Mouse (Mus musculus) frontal cortex, postnatal 36 days (tissue): Measurements from ENCODE around the gene 4933415A04Rik.
A peak's percentile ranks its signal among the peaks of the same experiment; 100 is the strongest.

Experiments used
- DNase-seq, 2 experiments: peaks; one replicate each; pipeline ENCODE4 v3.0.0; 2022; ENCODE audit warnings: low spot score in 2 of 2

4933415A04Rik gene

DNA sequence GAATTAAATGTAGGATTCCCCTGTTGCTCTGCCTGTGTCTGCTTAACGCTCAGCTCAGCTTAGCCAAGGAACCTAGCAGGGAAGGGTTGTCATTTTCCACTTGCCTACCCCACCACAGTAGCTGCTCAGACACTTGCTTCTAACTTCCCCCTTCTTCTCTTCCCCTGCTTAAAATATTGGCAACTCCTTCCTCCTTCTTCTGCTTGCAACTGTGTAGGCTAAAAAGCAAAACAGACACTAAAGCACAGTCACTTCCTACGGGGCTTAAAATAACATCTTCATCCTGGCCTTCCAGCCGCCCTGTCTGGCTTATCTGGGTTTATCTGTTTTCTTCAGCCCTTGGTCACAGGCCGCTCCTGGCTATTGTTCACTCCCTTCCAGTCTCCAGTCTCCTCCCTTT lies 45.7 kb downstream of the 4933415A04Rik start:
- peak in 1 of 2 experiments; percentile 37 for DNase-seq

DNA sequence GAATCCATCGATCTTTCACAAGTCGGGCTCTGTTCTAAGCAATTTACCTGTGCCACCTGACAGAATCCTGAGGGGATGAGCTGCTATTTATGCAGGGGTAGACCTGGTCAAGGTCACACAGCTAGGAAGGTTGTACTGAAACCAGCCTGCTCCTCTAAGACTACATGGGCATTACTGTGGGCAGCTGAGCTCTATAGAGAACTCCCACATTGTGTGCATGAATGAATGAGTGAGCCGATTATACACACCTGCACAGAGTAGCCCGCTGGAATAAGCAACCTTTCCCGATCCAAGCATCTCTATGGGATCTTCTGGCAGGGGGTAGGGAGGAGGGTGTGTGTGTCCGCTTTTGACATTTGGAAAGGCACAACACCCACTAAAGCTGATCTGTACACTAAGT lies 46.3 kb downstream of the 4933415A04Rik start:
- DNase-seq = no peak

- DNase-seq = peak; percentile 50 to 60
Observed at GRCm38 (mm10) chr11:43633658-43634401, 47.0 kb downstream of the 4933415A04Rik start.

DNA sequence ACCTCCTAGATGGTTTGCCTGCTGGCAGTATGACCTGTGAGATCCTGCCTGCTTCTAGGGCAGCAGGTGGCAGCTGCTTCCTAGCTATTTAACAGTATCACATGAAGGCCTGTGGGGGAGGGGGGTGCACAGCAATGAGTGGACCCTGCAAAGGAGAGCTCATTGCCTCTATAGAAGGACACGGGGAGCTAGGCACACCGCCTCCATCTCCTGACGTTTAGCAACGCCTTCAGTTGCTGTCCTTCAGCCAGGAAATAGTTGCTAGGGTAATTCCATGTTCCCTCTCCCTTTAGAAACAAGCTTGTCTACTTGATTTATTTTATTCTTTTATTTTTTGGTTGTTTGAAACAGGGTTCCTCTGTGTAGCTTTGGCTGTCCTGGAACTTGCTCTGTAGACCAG lies 49.9 kb downstream of the 4933415A04Rik start:
- DNase-seq = peak in 1 of 2 experiments; percentile 23

- DNase-seq = no peak
Observed at GRCm38 (mm10) chr11:43638486-43638885, 51.6 kb downstream of the 4933415A04Rik start.
